Mouse (Mus musculus) granulocyte monocyte progenitor cell, adult 5-6 weeks (primary cell): ENCODE measurements around the gene Tnfsf14. TPM values are rescaled to one million over a fixed set of nuclear protein-coding genes. Genes with fewer than 3 reads are reported as not detected.

ENCODE experiments used
- ATAC-seq: replicated peaks from 2 replicates; pipeline ENCODE4 v1.8.0; 2016; ENCODE audit warnings: mild to moderate bottlenecking, moderate TSS enrichment, inconsistent platforms; ENCODE audit not compliant: poor library complexity, severe bottlenecking
- total RNA-seq, 2 experiments: library from RNA; stranded (forward) in 1 of 2; stranded (reverse) in 1 of 2; fragments of 200-712, 200-1000 nt in 1 of 2; fragments of >200 nt in 1 of 2; fragmentation: Nextera tagmentation in 1 of 2; gene quantifications; 2 replicates each; pipeline ENCODE4 v1.2.3; 2014 to 2017

Gene Tnfsf14
- total RNA-seq, 2 experiments from 2014 or later: 5.8 to 6.4 TPM

DNA sequence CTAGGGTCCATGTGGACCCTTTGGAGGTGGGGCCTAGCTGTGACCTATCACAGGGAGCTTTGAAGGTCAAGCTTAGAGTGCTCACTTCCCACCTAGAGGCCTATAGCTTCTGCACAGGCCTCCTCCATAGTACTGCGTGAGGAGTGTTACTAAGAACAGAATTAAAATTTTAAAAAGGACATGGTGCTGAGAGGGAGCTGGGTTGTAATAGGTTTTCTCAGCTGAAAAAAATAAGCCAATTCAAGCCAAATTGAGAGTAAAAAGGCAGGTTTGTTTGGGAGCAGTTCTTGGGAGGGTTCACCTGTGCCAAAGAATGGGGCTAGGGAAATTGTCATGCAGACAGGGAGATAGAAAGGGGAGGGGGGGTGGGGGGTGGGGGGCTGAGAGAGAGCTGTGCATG, 48.9 kb downstream of the Tnfsf14 start:
- ATAC-seq: no peak

DNA sequence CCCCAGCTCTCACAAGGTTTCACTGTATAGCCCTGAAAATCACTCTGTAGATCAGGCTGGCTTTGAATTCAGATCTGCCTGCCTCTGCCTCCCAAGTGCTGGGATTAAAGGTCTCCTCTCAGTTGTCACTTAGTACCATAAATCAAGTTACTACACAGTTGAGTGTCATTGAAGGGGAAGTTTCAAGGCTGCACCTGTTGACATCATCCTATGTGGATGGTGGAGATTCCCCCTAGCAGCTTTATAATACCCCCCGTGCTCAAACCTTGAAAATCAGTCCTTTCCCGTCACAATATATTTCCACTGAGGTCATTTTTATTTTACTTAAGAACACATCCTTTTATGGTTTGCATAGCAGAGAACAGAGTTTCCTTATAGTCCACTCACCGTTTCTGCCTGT, 50.3 kb downstream of the Tnfsf14 start:
- no peak for ATAC-seq

DNA sequence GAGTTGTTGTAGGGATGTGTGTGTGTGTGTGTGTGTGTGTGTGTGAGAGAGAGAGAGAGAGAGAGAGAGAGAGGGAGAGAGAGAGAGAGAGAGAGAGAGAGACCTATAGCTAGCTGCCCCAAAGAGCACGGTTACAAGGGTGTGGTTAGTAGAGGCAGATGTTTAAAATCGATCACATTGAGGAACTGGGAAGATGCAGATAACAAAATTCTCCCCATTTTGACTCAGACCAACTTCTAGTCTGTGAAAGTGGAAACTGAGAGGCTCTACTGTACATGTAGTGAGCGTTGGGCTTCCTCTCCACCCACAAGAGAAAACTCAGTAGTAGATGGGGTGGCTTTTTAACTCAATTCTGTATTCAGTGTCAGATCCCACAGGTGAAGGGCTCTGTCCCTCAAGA, 54.3 kb downstream of the Tnfsf14 start:
- ATAC-seq: no peak

Other genes with a start within 250 kb of the Tnfsf14 start
- not detected in 2 replicates for gene Acer1, start 212.1 kb downstream of the Tnfsf14 start, total RNA-seq (2014; fragmentation: Nextera tagmentation)
- not detected in 2 replicates for gene Acer1, start 212.1 kb downstream of the Tnfsf14 start, total RNA-seq (2017)
- gene Clpp, start 203.9 kb downstream of the Tnfsf14 start, total RNA-seq (2014; fragmentation: Nextera tagmentation): 48.8 and 80.1 TPM in 2 replicates
- gene Clpp, start 203.9 kb downstream of the Tnfsf14 start, total RNA-seq (2017): 88.7 and 94.7 TPM in 2 replicates
- gene Alkbh7, start 196.8 kb downstream of the Tnfsf14 start, total RNA-seq (2014; fragmentation: Nextera tagmentation): 11.3 and 24.4 TPM in 2 replicates
- gene Alkbh7, start 196.8 kb downstream of the Tnfsf14 start, total RNA-seq (2017): 17.3 and 18.7 TPM in 2 replicates
- not detected in 2 replicates for gene Pspn, start 194.2 kb downstream of the Tnfsf14 start, total RNA-seq (2014; fragmentation: Nextera tagmentation)
- gene Pspn, start 194.2 kb downstream of the Tnfsf14 start, total RNA-seq (2017): not detected in 2 replicates
- 47.6 and 63.8 TPM in 2 replicates for gene Gtf2f1, start 182.9 kb downstream of the Tnfsf14 start, total RNA-seq (2014; fragmentation: Nextera tagmentation)
- gene Gtf2f1, start 182.9 kb downstream of the Tnfsf14 start, total RNA-seq (2017): 103 and 116 TPM in 2 replicates
- gene Gm17949, start 182.7 kb downstream of the Tnfsf14 start, total RNA-seq (2014; fragmentation: Nextera tagmentation): not detected in 2 replicates
- gene Gm17949, start 182.7 kb downstream of the Tnfsf14 start, total RNA-seq (2017): not detected in 2 replicates
- 96.6 and 149 TPM in 2 replicates for gene Khsrp, start 162.7 kb downstream of the Tnfsf14 start, total RNA-seq (2014; fragmentation: Nextera tagmentation)
- 68.9 and 84.0 TPM in 2 replicates for gene Khsrp, start 162.7 kb downstream of the Tnfsf14 start, total RNA-seq (2017)
- not detected in 2 replicates for gene Slc25a41, start 152.5 kb downstream of the Tnfsf14 start, total RNA-seq (2014; fragmentation: Nextera tagmentation)
- gene Slc25a41, start 152.5 kb downstream of the Tnfsf14 start, total RNA-seq (2017): not detected in 2 replicates
- not detected in 2 replicates for gene Crb3, start 135.1 kb downstream of the Tnfsf14 start, total RNA-seq (2014; fragmentation: Nextera tagmentation)
- gene Crb3, start 135.1 kb downstream of the Tnfsf14 start, total RNA-seq (2017): not detected in 2 replicates
- gene Slc25a23, start 134.3 kb downstream of the Tnfsf14 start, total RNA-seq (2014; fragmentation: Nextera tagmentation): 15.2 and 23.8 TPM in 2 replicates
- gene Slc25a23, start 134.3 kb downstream of the Tnfsf14 start, total RNA-seq (2017): 1.6 and 1.7 TPM in 2 replicates
- gene Dennd1c, start 115.7 kb downstream of the Tnfsf14 start, total RNA-seq (2014; fragmentation: Nextera tagmentation): 24.7 and 27.1 TPM in 2 replicates
- gene Dennd1c, start 115.7 kb downstream of the Tnfsf14 start, total RNA-seq (2017): 2.9 and 3.0 TPM in 2 replicates
- gene Tubb4a, start 106.4 kb downstream of the Tnfsf14 start, total RNA-seq (2014; fragmentation: Nextera tagmentation): not detected in 2 replicates
- gene Tubb4a, start 106.4 kb downstream of the Tnfsf14 start, total RNA-seq (2017): not detected in 2 replicates
- gene Tnfsf9, start 88.9 kb downstream of the Tnfsf14 start, total RNA-seq (2014; fragmentation: Nextera tagmentation): 0.28 and 1.1 TPM in 2 replicates
- gene Tnfsf9, start 88.9 kb downstream of the Tnfsf14 start, total RNA-seq (2017): 0.60 and 3.0 TPM in 2 replicates
- not detected in 2 replicates for gene Cd70, start 44.4 kb downstream of the Tnfsf14 start, total RNA-seq (2014; fragmentation: Nextera tagmentation)
- gene Cd70, start 44.4 kb downstream of the Tnfsf14 start, total RNA-seq (2017): not detected in 2 replicates
- gene C3, start 34.0 kb upstream of the Tnfsf14 start, total RNA-seq (2014; fragmentation: Nextera tagmentation): 59.6 and 67.4 TPM in 2 replicates
- gene C3, start 34.0 kb upstream of the Tnfsf14 start, total RNA-seq (2017): 146 and 183 TPM in 2 replicates
- gene Gpr108, start 54.3 kb upstream of the Tnfsf14 start, total RNA-seq (2014; fragmentation: Nextera tagmentation): 26.6 and 27.2 TPM in 2 replicates
- 18.9 and 20.9 TPM in 2 replicates for gene Gpr108, start 54.3 kb upstream of the Tnfsf14 start, total RNA-seq (2017)
- 8.3 and 9.9 TPM in 2 replicates for gene Trip10, start 55.3 kb upstream of the Tnfsf14 start, total RNA-seq (2014; fragmentation: Nextera tagmentation)
- 5.6 and 8.6 TPM in 2 replicates for gene Trip10, start 55.3 kb upstream of the Tnfsf14 start, total RNA-seq (2017)
- 139 and 141 TPM in 2 replicates for gene Vav1, start 84.9 kb upstream of the Tnfsf14 start, total RNA-seq (2014; fragmentation: Nextera tagmentation)
- 284 and 301 TPM in 2 replicates for gene Vav1, start 84.9 kb upstream of the Tnfsf14 start, total RNA-seq (2017)
- 6.5 and 10.5 TPM in 2 replicates for gene Adgre1, start 164.5 kb upstream of the Tnfsf14 start, total RNA-seq (2014; fragmentation: Nextera tagmentation)
- 11.5 and 15.5 TPM in 2 replicates for gene Adgre1, start 164.5 kb upstream of the Tnfsf14 start, total RNA-seq (2017)